Mouse (Mus musculus): ENCODE results near the gene Gm11116. TPM values are rescaled to one million over a fixed set of nuclear protein-coding genes. Genes with fewer than 3 reads are reported as not detected.

The Gm11116 gene
- polyA plus RNA-seq (2017; shearing (Covaris generic)): not detected

DNA sequence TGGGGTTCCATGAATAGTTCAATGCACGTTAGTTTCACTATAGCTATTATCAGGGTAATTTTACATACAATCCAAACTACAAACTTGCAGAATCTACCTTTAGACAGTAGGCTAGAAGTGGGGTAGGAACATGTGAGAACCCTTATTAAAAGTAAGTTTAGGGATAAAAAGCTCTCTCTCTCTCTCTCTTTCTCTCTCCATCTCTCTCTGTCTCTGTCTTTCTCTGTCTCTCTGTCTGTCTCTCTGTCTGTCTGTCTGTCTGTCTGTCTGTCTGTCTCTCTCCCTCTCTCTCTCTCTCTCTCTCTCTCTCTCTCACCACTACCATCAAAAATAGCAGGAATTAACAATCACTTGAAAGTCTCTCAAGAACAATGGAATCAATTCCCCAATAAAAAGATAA lies at the start of gene Gm11116:
TSS of gene Gm11116 (minus strand) at position 101 of the 400 bp plus-strand sequence.

DNA sequence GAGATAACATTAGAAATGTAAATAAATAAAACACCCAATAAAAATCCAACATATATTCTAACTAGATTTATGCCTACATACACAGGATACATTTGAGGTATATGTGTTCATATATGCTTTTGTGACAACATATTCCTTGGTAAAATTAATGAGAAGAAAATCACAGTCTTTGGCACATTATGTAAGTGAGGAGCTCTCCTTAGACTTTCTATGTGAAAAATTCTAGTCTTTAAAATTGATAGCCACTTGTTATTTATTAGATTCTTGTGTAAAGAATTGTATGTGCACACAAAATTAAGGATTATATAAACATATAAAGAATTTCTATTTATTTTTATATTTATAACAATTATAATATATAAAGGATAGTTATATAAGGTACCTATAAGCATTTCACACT lies 42.7 kb upstream of the Gm11116 start, which contains the start of gene Gm11115:
TSS of gene Gm11115 (minus strand) at position 101 of the 400 bp plus-strand sequence.

DNA sequence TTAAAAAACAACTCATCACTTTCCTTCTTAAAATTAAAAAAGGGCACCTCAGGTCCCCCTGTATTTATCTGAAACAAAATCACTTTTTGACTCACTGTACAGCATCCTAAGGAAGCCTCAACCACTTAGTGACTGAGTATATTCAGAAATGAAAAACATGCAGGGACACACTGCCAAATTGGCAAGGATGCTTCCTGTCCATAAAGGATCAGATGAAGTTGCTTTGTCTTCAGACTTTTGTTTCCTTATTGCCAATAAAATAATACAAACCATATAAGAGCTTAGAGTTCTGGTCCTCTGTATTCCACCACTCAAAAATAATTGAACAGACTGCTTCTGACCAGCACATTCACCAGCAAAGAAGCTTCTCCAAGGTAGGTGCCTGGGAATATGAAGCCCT lies 25.1 kb downstream of the Gm11116 start, which contains the start of gene Smr2:
TSS of gene Smr2 (plus strand) at position 301 of the 400 bp plus-strand sequence.

Other genes starting within 250 kb of the Gm11116 start
- gene Odam, start 226.5 kb downstream of the Gm11116 start, polyA plus RNA-seq (2017; shearing (Covaris generic)): not detected
- not detected for gene Csn3, start 186.0 kb downstream of the Gm11116 start, polyA plus RNA-seq (2017; shearing (Covaris generic))
- under 1 TPM in 1 of 2 experiments, not detected in 1; 0.13 TPM for gene 2310003L06Rik, start 142.1 kb downstream of the Gm11116 start, polyA plus RNA-seq (2017; shearing (Covaris generic))
- gene Gm28434, start 142.0 kb downstream of the Gm11116 start, polyA plus RNA-seq (2017; shearing (Covaris generic)): not detected
- gene Cabs1, start 132.1 kb downstream of the Gm11116 start, polyA plus RNA-seq (2017; shearing (Covaris generic)): not detected
- gene Smr3a, start 109.0 kb downstream of the Gm11116 start, polyA plus RNA-seq (2017; shearing (Covaris generic)): under 1 TPM in 1 of 2 experiments, not detected in 1; 0.85 TPM
- not detected for gene Smr2, start 25.0 kb downstream of the Gm11116 start, polyA plus RNA-seq (2017; shearing (Covaris generic))
- not detected for gene Gm11115, start 42.6 kb upstream of the Gm11116 start, polyA plus RNA-seq (2017; shearing (Covaris generic))
- gene Gm7714, start 157.4 kb upstream of the Gm11116 start, polyA plus RNA-seq (2017; shearing (Covaris generic)): not detected
- under 1 TPM in 1 of 2 experiments, not detected in 1; 0.20 TPM for gene Prol1, start 205.8 kb upstream of the Gm11116 start, polyA plus RNA-seq (2017; shearing (Covaris generic))